Mouse (Mus musculus): ENCODE measurements at regions not wholly inside any gene's neighbourhood (a gene's known extent, or its start where the extent isn't known, plus 50 kb on each side); places are given as distances from the start of the nearest gene placed in this dataset.

DNA sequence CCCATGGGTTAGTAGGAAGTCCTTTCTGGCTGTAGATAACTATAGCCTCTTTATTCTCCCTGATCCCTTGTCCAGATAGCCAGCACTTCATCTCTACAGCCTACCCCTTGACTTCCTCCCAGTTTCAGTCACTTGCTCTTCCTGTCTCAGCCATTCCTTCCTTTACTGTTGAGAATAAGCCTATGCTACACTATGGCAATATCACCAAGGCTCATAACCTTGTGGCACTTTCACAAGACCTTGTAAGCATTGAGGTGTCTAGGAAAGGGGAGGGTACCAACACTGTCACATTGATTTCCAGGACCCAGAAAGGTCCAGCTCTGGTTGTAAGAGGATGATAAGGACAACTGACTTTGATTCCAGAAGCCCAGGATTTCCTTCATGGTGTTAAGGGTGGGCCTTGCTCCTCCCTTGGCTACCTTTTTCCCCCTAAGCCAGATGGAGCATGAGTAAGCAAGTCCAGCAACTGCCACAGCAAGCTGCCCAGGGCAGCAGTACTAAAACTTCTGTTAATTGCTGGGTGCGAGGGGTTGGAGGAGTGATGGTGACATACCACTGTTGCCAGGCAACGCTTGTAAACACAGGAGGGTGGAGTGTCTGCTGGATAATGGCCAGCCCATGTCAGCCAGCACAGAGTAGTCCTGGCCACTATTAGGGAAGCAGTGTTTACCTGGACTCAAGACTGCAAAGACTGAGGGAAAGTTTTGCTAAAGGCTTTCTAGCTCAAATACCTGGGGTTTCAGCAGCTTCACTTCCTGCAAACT is 75.7 kb downstream of the Ankrd16 start:
- POLR2A ChIA-PET: no interaction called here
- no peak for TF ChIP-seq CTCF (IDR thresholded peaks at IDR 0.05)
- H3K27me3 ChIP-seq: no peaks in the 10 kb centered on the region
- DNase-seq (ENCODE audit: low read depth, low spot score): no peak
- CTCF ChIA-PET: no interaction called here
- ATAC-seq: no peak
- in situ Hi-C loops (cut with MboI; ENCODE audit: low pct_unique_long_range_greater_than_20kb): no loop called here

DNA sequence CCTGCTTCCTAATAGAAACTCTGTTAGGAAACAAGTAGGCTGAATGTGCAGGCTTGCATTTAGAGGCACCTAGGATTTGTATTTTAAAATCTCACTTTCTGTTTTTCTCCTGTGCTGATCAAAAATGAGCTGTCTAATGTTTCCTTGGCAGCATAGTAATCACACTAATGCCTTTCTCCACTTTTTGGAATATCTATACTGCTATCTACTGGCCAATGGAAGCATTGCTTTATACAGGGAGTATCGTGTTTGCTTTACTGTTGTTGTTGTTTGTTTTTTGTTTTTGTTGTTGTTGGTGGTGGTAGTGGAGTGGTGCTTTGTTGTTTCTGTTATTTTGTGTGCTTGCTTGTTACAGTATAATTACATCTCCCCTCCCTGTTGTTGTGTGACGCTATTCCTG is 92.3 kb downstream of the Ankrd16 start:
- no peak for DNase-seq (ENCODE audit: low read depth, low spot score)

DNA sequence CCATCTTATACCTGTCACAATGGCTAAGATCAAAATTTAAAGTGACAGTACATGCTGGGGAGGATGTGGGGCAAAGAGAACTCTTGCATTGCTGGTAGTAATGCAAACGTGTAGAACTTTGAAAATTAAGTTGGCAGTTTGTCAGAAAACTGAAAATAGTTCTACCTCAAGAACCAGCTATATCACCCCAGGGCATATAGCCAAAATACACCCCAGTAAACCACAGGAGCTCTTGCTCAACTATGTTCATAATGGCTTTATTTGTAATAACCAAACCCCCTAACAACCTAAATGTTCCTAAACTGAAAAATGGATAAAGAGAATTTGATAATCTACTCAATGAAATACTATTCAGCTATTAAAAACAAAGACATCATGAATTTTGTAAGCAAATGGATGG is 102.3 kb downstream of the Ankrd16 start:
- DNase-seq (ENCODE audit: low read depth, low spot score): no peak
- ChIA-PET POLR2A (no interaction called here), CTCF (no interaction called here)
- no peak for ATAC-seq
- TF ChIP-seq CTCF (IDR thresholded peaks at IDR 0.05): no peak
- no peaks in the 10 kb centered on the region for H3K27me3 ChIP-seq
- in situ Hi-C loops (cut with MboI; ENCODE audit: low pct_unique_long_range_greater_than_20kb): no loop called here

More for the DNA sequence above, 92.3 kb downstream of the Ankrd16 start:
- POLR2A ChIA-PET: no interaction called here
- CTCF ChIA-PET: no interaction called here
- no peaks in the 10 kb centered on the region for H3K27me3 ChIP-seq
- in situ Hi-C loops (cut with MboI; ENCODE audit: low pct_unique_long_range_greater_than_20kb): no loop called here
- TF ChIP-seq CTCF (IDR thresholded peaks at IDR 0.05): peak; percentile 44
- ATAC-seq: no peak

DNA sequence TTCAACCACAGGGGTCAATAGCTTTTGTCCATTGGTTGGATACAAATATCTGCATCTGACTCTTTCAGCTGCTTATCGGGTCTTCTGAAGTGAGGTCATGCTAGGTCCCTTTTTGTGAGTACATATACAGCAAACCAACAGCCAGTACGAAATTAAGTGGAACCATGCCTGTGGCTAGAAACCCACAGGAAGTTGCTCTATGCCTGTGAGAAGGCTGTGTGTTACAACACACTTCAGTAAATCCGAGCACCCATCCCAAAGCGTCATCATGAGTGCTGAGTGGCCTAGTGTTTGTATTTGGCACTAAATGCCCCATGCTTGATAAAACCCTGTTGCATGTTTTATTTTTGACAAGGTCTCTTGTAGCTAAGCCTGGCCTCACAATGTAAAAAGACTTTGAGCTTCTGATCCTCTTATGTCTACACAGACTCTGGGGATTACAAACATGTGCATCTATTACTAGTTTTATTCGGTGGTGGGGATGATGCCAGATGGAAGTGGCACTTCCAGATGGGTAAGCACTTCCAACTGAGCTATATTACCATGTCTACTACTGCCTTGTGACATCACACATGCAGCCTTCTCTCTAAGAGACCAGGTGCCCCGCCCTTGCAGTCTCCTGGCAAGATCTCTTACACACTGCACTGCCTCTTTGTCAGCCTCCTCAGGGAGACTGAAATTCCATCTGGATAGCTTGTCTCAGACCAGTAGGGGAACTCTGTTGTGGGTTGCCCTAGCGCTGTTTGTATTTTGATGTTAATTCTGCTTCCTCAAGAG is 117.3 kb downstream of the Ankrd16 start:
- ATAC-seq: no peak
- CTCF ChIA-PET: no interaction called here
- in situ Hi-C loops (cut with MboI; ENCODE audit: low pct_unique_long_range_greater_than_20kb): loop anchor here (5.0 kb wide), 1 partner anchor 77 kb away; no protein-coding TSS in a partner anchor
- no peak for DNase-seq (ENCODE audit: low read depth, low spot score)
- no peak for TF ChIP-seq CTCF (IDR thresholded peaks at IDR 0.05)
- POLR2A ChIA-PET: no interaction called here
- no peaks in the 10 kb centered on the region for H3K27me3 ChIP-seq

DNA sequence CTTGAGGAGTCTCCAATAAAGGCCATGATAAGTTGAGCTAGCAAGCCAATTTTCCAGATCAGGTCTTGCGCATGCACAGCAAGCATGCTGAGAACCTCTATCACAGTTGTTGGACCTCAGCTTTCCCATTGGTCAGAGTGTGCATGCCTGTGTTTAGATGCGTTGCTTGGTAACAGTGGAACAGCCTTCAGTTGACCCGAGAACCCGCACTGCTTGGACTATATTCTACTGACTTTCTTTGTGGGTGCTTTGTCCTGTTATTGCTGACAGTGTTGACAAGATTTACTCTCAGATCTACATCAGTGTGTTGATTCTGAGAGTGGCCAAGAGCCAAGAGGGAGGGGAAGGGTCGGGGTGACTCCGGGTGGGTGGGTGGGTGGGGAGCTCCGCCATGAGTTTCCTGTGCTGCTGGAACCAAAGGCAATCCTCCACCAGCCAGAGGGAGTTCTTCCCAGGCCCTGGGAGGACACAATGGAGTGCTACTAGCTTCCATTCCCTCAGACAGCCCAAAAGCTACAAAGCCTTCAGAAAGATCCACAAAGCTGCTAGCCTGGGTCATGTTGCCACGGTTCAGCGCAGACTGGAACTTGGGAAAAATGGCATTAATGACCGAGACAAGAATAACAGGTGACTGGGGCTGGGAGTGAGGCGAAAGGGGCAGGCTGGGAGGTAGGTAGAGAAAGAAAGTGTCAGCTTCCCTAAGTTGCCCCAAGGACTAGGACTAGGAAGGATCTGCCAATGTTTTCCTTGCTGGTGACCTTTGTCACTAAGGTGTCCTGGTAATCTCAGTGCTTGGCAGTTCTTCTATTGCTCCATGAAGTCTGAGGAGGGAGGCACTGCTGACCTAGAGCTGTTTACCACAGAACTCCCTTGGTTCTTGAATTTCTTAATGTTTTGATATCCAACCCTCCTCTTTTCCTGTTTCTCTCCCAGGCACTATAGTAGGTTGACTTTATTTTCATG is 122.3 kb downstream of the Ankrd16 start:
- peaks cover 3% of the 10 kb centered on the region for H3K27me3 ChIP-seq
- ATAC-seq (no peak), DNase-seq (ENCODE audit: low read depth, low spot score) (no peak)
- CTCF ChIA-PET: no interaction called here
- in situ Hi-C loops (cut with MboI; ENCODE audit: low pct_unique_long_range_greater_than_20kb): loop anchor here (5.0 kb wide), 1 partner anchor 72 kb away; no protein-coding TSS in a partner anchor
- no peak for TF ChIP-seq CTCF (IDR thresholded peaks at IDR 0.05)
- POLR2A ChIA-PET: no interaction called here

DNA sequence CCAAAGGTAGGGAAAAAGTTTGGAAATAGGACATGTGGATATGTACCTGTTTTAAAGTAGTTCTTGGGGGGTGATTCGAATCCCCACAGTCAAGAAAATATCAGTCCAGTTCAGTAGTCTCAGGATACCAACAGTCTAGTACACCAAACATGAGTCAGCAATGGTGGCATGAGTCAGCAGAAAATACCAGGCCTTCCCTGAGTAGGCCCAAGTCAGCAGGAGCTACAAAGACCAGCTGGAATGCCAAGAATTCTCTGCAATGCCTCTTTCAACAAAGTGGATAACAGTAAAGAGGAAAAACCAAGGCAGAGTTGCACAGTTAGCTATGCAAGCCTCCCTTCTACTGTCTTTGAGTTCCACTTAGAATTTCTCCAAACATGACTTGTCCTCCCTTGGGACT is 137.1 kb downstream of the Ankrd16 start:
- ChIA-PET POLR2A (no interaction called here), CTCF (no interaction called here)
- no peak for ATAC-seq
- H3K27me3 ChIP-seq: no peaks in the 10 kb centered on the region
- DNase-seq (ENCODE audit: low read depth, low spot score): no peak
- in situ Hi-C loops (cut with MboI; ENCODE audit: low pct_unique_long_range_greater_than_20kb): no loop called here
- no peak for TF ChIP-seq CTCF (IDR thresholded peaks at IDR 0.05)

DNA sequence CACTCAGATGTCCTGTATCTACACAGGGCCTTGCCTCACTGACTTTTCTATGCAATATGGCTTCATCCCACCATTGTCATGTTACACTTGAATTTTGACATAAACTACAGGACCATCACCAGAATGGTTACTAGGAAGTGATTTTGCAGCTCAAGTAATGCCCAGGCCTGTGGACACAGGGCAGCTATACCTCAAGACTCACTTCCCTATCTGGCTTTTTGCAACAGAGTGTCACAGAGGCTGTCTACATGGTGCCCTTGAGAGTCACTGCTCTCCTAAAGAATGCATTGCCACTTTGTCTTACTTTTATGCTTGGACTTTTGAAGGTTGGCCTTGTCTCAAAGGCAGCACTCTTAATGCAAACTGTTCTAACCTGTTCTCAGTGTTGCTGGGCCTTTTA is 139.7 kb downstream of the Ankrd16 start:
- ChIA-PET POLR2A (no interaction called here), CTCF (no interaction called here)
- H3K27me3 ChIP-seq: no peaks in the 10 kb centered on the region
- ATAC-seq (no peak), DNase-seq (ENCODE audit: low read depth, low spot score) (no peak)
- no peak for TF ChIP-seq CTCF (IDR thresholded peaks at IDR 0.05)
- in situ Hi-C loops (cut with MboI; ENCODE audit: low pct_unique_long_range_greater_than_20kb): no loop called here

- ChIA-PET CTCF (interaction anchor here (0.8 kb wide), 1 partner anchor 11 kb away, joined by 3 read pairs; no protein-coding TSS in a partner anchor), POLR2A (no interaction called here)
- TF ChIP-seq CTCF (IDR thresholded peaks at IDR 0.05): no peak
- H3K27me3 ChIP-seq: peaks cover 4% of the 10 kb centered on the region
- DNase-seq (ENCODE audit: low read depth, low spot score): no peak
- in situ Hi-C loops (cut with MboI; ENCODE audit: low pct_unique_long_range_greater_than_20kb): no loop called here
- ATAC-seq: no peak
These were observed 140.4 kb downstream of the Ankrd16 start for GRCm38 (mm10) chr2:11918070-11918469.

GRCm38 (mm10) chr2:11960777-11961176 is 183.1 kb downstream of the Ankrd16 start:
- POLR2A ChIA-PET: no interaction called here
- CTCF ChIA-PET: no interaction called here
- TF ChIP-seq CTCF (IDR thresholded peaks at IDR 0.05): no peak
- H3K27me3 ChIP-seq: peaks cover 7% of the 10 kb centered on the region
- ATAC-seq (no peak), DNase-seq (ENCODE audit: low read depth, low spot score) (no peak)
- in situ Hi-C loops (cut with MboI; ENCODE audit: low pct_unique_long_range_greater_than_20kb): no loop called here

DNA sequence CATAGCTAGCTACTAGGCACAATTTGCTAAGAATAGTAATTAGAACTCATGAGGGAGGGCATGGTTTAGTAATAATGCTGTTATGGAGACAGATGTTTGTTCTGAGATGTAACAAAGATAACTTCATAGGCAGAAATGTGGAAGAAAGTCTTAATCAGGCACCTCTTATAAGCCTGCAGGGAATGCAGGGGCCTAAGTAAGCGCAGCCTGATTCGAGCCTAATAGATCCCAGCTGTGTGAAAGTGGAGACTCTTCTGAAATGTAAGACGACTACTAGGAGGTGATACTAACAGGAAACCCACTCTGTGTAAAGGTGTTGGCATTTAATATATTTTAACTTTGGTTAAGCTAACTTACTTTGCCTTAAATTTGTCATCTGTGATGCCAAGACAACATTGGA is 187.7 kb downstream of the Ankrd16 start:
- POLR2A ChIA-PET: no interaction called here

More for the DNA sequence above, 187.7 kb downstream of the Ankrd16 start:
- ATAC-seq (no peak), DNase-seq (ENCODE audit: low read depth, low spot score) (no peak)
- CTCF ChIA-PET: interaction anchor here (1.4 kb wide), 1 partner anchor 13 kb away, joined by 3 read pairs; no protein-coding TSS in a partner anchor
- no peaks in the 10 kb centered on the region for H3K27me3 ChIP-seq
- TF ChIP-seq CTCF (IDR thresholded peaks at IDR 0.05): no peak
- in situ Hi-C loops (cut with MboI; ENCODE audit: low pct_unique_long_range_greater_than_20kb): no loop called here

Data from Patski (cell line).